Mouse (Mus musculus): ENCODE data around the gene Cnn2. TPM values are rescaled to one million over a fixed set of nuclear protein-coding genes. Genes with fewer than 3 reads are reported as not detected.

The Cnn2 gene
- total RNA-seq, 1 experiment from 2014 or later: 210 TPM

DNA sequence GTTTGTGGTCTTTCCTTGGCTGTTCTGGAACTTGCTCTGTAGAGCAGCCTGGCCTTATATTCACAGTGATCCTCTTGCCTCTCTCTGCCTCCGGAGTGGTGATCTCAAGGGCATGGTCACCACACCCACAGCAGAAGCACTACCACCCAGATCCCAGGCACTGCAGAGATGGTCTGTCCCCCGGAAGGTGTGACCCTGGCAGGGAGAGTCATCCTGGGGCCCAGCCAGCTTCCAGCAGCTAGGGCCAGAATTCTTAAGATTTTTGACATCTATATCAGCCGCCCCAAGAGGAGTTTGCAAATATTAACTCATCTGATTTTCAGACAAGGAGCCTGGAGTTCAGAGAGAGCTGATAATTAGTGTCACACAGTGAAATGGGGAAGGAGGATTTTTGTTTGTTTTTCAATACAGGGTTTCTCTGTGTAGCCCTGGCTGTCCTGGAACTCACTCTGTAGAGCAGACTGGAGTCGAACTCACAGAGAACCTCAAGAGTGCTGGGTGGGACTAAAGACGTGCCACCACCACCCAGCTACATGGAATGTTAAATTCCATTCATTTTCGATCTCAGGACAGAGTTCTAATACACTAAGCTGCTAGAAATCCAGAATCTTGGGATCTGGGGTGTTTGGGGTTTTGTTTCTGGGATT is 2.0 kb upstream of the Cnn2 start:
- no peak for ATAC-seq (replicated peaks; ENCODE audit: insufficient number of reproducible peaks, low FRiP score, low TSS enrichment, poor library complexity, severe bottlenecking)

DNA sequence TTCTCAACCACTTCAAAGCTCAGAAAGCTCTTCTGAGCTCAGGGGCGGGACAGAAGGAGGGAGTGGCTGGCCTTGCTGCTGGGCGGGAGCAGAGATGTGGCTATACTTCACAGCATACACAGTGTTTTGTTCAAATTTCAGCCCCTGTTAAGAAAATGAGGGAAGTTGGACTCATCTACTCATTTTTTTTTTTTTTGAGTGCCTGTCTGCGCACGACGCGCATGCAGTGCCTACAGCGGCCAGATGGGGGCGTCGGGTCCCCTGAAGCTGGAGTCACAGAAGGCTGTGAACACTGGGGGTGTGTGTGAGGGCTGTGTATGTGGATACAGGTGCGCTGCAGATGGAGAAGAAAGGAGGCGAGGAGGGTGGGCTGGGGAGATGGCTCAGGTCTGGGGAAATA is 1.4 kb upstream of the Cnn2 start:
- peak; percentile 32 for ATAC-seq (replicated peaks; ENCODE audit: insufficient number of reproducible peaks, low FRiP score, low TSS enrichment, poor library complexity, severe bottlenecking)

DNA sequence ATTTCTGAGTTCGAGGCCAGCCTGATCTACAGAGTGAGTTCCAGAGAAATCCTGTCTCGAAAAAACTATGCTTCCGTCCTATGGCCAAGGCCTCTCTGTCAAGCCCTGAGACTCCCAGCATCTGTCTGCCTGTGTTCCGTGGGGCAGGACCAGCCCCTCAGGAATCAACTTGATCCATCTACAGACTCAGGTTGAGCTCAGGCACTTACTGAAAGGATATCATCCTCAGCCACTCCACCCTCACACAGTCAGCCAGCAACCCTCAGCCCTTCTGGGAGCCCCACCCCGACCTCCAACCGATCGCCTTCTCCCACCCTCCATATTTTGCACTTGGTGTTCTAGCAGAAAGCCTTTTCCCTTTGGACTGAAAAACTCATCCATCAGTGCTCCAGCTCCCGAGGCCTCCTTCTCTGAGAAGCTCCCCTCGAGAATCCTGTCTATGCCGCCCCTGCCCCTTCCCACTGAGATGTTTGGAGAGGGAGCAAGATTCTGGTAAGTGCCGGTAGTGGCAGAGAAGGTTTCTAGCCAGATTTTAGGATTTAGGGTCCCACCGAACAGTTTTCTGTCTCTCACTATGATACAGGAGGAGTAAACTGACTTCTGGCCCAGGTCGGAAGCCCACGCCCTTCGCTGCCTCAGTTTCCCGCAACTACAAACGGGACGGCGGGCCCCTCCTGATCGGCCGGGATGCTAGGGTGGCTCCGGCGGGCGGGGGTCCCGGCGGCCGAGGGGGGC is 446 bp upstream of the Cnn2 start:
- no peak for ATAC-seq (replicated peaks; ENCODE audit: insufficient number of reproducible peaks, low FRiP score, low TSS enrichment, poor library complexity, severe bottlenecking)

DNA sequence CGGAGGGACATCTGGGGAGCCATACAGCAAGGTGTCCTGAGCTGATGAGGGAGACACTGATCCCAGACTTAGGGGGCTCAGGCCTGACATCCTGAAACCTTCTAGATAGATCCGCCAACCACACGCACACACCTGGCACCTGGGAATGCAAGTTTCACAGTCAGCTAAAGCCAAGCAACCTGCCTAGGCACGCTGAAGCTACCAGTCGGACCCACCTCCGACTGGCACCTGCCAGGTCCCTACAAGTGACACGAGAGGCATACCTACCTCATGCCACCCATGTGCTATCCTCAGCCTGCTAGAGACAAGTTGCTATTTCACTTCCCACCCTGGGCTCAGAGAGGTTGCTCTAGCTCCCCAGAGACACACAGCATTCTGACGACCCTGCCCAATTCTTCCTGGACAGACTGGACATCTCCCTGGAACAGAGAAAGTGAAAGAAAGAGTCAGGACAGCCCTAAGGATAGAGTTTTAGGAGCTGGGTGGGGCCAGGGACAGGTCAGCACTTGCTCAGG is 945 bp downstream of the Cnn2 start:
- ATAC-seq (replicated peaks; ENCODE audit: insufficient number of reproducible peaks, low FRiP score, low TSS enrichment, poor library complexity, severe bottlenecking): no peak

DNA sequence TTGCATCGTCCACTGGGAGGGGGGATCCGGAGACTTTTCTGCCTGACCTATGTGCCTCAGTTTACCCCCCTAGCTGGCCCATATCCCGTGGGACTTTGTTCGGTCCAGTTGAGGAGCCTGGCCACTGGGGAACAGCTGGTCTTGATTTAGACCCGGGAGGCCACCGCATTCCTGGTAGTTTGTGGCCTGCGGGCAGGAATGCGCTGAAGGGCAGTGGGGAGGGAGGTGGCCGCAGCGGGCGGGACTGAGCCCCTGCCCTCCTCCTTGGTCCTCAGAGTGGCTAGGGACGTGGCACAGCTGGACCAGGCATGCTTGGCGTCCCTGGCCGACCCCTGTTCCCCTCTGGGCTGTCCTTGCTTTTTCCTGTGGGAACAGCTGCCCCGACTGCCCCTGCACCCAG is 1.5 kb downstream of the Cnn2 start:
- no peak for ATAC-seq (replicated peaks; ENCODE audit: insufficient number of reproducible peaks, low FRiP score, low TSS enrichment, poor library complexity, severe bottlenecking)

DNA sequence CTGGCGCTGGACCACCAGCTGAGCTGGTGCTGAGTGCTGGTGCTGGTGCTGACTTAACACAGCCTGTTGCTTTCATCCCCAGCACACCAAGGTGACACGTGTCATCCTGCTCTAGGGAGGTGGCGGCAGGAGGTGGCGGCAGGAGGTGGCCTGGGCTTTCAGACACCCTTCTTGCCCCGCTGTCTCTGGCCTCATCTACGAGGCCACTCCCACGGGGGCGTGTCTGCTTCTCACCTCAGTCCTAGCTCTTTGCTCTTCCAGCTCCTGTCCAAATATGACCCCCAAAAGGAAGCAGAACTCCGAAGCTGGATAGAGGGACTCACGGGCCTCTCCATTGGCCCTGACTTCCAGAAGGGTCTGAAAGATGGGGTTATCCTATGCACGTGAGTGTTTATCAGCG is 2.7 kb downstream of the Cnn2 start:
- no peak for ATAC-seq (replicated peaks; ENCODE audit: insufficient number of reproducible peaks, low FRiP score, low TSS enrichment, poor library complexity, severe bottlenecking)

DNA sequence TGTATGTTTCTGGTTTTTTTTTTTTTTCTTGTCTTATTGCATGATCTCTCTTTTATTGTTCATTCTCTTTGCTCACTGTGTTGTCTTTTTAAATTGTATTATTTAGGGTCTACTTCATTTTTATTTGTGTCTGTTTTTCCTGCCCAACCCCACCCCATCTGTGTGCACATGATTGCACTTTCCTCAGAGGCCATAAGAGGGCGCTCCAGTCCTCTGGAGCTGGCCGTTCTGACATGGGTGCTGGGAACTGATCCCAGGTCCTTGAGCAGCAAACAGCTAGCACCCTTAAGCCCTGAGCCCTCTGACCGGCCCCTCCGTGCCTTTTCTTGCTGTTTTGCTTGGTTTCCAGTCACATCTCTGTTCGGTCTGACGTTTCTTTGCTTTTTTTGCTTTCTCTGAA is 3.2 kb downstream of the Cnn2 start:
- no peak for ATAC-seq (replicated peaks; ENCODE audit: insufficient number of reproducible peaks, low FRiP score, low TSS enrichment, poor library complexity, severe bottlenecking)

DNA sequence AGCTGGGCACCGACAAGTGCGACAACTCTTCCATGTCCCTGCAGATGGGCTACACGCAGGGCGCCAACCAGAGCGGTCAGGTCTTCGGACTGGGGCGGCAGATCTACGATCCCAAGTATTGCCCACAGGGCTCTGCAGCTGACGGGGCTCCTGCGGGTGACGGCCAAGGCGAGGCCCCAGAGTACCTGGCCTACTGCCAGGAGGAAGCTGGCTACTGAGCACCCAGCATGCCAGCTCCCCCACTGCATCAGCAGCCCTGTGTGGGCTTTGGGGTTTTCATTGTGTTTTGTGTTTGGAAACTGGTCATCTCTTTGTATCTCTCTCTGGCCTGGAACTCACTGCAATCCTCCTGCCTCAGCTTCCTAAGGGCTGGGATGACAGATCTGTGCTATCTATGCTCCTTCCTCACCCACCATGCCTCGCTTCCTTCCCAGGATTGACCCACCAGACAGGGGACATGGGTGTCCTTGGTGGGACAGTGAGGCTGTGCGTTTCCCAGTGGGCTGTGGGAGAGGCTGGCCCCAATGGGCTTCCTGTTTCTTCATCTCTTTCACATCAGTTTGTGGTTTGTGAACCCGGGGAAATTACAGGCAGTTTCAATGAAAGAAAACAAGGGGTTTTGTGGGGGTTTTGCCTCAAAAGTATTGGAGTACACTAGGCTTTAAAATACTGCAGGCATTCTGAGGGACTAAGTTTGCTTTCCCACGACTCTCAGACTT is 6.2 kb downstream of the Cnn2 start:
- 0 out of 2 replicates have a peak, but pooled peaks have one; percentile 14 for ATAC-seq (replicated peaks; ENCODE audit: insufficient number of reproducible peaks, low FRiP score, low TSS enrichment, poor library complexity, severe bottlenecking)

DNA sequence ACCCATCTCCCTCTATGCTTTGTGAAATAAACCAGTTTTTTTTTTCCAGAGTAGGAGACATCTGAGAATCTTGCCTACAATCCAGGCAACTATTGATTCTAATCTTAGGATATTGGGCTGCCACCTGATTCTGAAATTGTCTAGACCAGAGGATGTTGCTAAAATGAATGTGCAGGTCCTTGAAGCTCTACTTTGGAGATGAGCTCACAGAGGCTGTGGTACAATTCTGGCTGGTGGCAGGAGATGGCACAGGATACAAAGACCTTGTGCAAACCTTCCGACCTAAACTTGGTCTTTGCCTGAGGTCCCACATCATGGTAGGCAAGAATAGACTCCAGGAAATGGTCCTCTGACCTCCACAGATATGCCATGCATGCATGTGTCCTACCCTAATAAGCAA is 7.3 kb downstream of the Cnn2 start:
- ATAC-seq (replicated peaks; ENCODE audit: insufficient number of reproducible peaks, low FRiP score, low TSS enrichment, poor library complexity, severe bottlenecking): no peak

DNA sequence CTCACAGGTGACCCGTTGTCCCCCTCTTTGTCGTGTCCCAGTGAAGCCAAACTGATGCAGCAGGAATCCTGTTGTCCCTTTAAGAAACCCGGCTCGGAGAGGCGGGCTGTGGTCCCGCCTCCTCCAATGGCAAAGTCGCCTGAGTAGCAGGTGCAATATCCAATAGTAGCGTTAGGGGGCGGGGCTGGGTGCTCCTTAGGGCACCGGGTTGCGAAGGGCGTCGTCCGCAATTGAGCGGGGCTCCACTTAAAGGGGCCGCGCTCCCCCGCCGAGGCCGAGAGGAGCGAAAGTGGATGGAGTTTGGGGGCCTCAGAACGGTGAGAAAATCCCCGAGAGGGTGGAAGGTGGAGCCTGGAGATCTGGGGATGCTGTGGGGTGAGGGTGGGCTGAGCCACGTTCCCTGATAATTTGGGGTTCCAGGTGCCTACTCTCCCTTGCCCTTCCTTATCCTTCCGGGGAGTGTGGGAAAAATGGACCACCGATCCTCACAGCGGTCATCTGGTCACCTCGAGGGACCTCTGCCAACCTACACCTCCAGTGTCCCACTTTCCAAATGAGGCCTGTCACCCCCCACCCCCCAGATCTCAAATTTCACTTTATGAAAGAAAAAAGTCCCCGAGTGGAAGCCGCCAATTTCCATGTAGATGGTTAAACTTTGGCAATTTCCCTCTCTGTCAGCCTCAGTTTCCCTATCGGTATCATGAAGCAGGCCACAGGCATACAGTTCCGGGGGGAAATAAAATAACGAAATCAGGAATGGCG is 8.1 kb downstream of the Cnn2 start, which contains the start of gene Abca7:
Abca7 (plus strand) TSS at position 223 of the 762 bp plus-strand sequence.
- peak; percentile 86 for ATAC-seq (replicated peaks; ENCODE audit: insufficient number of reproducible peaks, low FRiP score, low TSS enrichment, poor library complexity, severe bottlenecking)

DNA sequence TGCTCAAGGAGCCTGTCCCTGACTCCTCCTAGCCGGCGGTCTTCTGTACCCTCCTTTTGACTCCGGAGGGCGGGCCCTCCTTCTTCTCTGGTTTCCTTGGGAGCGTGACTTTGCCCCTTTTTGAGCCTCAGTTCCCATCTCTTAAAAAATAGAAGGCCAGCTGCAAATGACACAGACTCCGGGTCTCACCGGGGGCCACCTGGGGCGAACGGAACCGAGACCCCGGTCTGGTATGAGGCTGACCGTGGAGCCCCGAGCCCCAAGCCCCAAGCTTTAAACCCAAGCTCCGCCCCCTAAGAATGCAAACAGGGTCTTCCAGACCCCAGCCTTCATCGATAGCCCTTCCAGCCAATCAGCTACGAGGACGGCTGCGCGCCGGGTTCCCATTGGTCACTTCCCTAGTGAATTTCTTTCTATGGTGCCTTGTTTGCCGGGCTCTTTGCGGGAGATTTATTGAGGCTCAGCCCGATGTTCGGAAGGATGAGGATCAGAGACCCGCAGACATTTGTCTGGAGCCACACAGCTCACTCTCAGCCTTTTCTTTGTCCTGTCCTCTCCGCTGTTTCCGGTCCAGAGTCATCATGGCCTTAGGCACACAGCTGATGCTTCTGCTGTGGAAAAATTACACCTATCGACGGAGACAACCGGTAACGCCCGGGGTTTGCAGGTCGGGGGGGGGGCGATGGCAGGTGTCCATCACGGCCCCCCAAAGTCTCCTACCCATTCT is 8.8 kb downstream of the Cnn2 start:
- ATAC-seq (replicated peaks; ENCODE audit: insufficient number of reproducible peaks, low FRiP score, low TSS enrichment, poor library complexity, severe bottlenecking): 0 out of 2 replicates have a peak, but pooled peaks have one; percentile 20

DNA sequence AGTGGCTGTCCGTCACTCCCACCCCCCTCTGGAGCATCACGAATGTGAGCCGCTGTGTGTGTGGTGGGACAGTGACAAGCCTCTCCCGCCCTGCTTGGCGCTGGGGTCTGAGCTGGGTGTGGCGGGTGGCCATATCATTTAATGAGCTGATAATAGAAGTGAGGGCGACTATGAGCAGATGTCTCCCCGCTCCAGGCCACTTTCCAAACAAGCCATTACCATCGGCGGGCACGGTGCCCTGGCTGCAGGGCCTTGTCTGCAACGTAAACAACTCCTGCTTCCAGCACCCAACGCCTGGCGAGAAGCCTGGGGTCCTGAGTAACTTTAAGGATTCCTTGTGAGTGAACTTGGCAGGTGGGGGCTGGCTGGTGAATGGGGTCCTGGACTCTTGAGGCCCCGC is 9.4 kb downstream of the Cnn2 start:
- ATAC-seq (replicated peaks; ENCODE audit: insufficient number of reproducible peaks, low FRiP score, low TSS enrichment, poor library complexity, severe bottlenecking): no peak

DNA sequence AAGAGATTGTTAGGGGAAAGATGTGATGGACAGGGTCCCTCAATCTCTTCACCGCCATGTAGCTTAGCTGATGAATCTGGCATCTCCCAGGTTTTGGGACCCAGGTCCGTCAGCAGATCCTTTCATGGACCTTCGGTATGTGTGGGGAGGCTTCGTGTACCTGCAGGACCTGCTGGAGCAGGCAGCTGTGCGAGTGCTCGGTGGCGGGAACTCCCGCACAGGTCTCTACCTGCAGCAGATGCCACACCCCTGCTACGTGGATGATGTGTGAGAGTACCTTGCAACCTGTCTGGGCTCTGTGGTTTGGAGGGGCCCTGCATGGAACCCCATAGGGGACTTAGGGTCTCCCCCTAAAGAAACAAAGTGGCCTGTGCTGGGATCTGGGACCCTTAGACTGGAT is 13.6 kb downstream of the Cnn2 start:
- ATAC-seq (replicated peaks; ENCODE audit: insufficient number of reproducible peaks, low FRiP score, low TSS enrichment, poor library complexity, severe bottlenecking): no peak

DNA sequence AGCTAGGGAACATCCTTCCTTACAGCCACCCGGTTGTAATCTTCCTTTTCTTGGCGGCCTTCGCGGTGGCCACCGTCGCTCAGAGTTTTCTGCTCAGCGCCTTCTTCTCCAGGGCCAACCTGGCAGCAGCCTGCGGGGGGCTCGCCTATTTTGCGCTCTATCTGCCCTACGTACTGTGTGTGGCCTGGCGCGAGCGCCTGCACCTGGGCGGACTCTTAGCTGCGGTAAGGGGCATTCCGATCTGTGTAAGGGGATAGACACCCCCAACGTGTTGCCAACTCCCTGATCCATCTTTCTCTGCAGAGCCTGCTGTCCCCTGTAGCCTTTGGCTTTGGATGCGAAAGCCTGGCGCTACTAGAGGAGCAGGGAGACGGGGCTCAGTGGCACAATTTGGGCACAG is 14.4 kb downstream of the Cnn2 start:
- no peak for ATAC-seq (replicated peaks; ENCODE audit: insufficient number of reproducible peaks, low FRiP score, low TSS enrichment, poor library complexity, severe bottlenecking)

DNA sequence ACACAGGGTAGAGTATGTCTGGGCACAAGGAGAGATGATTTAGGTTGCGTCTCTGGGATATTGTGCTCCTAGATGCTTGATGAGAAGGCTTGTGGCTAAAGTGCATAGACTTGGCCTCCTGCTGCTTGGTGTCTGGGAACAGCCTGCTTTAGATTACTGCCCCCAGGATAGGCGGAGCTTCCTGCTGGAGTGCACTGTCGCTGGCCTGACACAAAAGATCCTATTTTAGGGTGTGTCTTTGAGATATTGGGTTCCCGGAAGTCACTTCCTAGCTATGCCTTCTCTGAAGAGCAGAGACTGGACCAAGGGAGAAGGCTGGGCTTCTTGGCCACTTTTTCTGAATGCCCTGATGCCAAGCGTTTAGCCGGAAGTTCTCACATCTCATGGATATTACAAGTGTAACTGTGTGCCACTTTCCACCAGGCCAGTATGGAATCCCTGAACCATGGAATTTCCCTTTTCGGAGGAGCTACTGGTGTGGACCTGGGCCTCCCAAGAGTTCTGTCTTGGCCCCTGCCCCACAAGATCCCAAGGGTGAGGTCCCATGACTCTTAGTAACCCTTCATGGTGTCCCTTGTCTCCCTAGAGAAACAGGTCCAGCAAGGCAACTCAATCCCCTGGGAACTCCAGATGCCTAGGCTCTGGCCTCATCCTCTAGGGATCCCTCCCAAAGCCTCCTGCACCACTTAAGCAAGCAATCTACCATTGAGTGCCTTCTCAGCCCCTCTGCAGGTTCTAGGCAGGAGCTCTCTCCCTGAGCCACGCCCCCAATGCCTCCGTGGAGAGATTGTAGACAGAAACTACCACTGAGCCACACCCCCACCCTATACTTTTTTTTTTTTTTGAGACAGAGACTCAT is 15.2 kb downstream of the Cnn2 start:
- no peak for ATAC-seq (replicated peaks; ENCODE audit: insufficient number of reproducible peaks, low FRiP score, low TSS enrichment, poor library complexity, severe bottlenecking)

DNA sequence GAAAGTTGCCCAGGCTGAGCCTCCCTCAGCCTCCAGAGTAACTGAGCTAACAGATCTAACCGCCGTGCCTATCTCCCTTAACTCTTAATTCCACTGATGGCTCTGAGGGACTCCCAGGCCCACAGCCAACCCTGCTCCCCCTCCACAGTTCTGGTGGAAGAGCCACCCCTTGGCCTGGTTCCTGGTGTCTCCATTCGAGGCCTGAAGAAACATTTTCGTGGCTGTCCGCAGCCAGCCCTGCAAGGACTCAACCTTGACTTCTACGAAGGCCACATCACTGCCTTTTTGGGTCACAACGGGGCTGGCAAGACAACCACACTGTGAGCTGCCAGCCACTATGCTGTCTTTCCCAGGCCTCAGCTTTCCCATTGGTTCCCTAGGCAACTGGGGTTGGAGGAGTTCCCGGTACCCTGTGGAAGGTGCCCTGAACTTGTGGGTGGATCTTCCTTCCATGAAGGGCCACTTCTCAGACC is 15.9 kb downstream of the Cnn2 start:
- ATAC-seq (replicated peaks; ENCODE audit: insufficient number of reproducible peaks, low FRiP score, low TSS enrichment, poor library complexity, severe bottlenecking): no peak

DNA sequence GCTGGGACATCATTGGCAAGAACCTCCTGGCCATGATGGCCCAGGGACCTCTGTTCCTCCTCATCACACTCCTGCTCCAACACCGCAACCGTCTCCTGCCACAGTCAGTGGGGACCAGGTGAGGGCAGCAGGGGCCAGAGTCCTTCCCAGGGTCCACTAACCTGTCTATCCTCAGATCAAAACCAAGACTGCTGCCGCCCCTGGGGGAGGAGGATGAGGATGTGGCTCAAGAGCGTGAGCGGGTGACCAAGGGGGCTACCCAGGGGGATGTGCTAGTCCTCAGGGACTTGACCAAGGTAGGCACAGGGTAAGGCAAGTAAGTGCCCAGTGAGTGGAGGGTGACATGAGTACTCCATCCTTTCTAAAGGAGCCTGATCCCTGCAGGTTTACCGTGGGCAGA is 23.4 kb downstream of the Cnn2 start:
- no peak for ATAC-seq (replicated peaks; ENCODE audit: insufficient number of reproducible peaks, low FRiP score, low TSS enrichment, poor library complexity, severe bottlenecking)
